21 mouse cellular contexts compared by ENCODE assay signal in genomic region chr12:39936331-39936730, GRCm38 (mm10).
DNase-seq lines count a peak whose midpoint lies in the region; ATAC-seq and TF ChIP-seq lines count a peak whose summit lies in the region.
"Had no signal": no experiment of that assay in that cellular context is flagged by ENCODE, and none has a peak within 500 bp of the region (broad histone marks: within the 10 kb centered on the region; RNA-seq: fewer than 3 reads in every experiment).

No protein-coding gene starts in this region.

- H3K36me3 ChIP-seq in heart, embryonic 11.5 days (ENCODE audit: control insufficient read depth, insufficient read depth, low read length): no peaks in the 10 kb centered on the region
- no peaks in the 10 kb centered on the region for H3K36me3 ChIP-seq in heart, postnatal 0 days (replicated peaks; ENCODE audit: control insufficient read depth, insufficient read depth, low read length)
- no peaks in the 10 kb centered on the region for H3K36me3 ChIP-seq in liver, embryonic 11.5 days (ENCODE audit: control insufficient read depth, insufficient read depth, low read length)
- H3K36me3 ChIP-seq: embryonic facial prominence, embryonic 12.5 days; limb, embryonic 13.5 days; lung, embryonic 15.5 days; midbrain, embryonic 12.5 days had no signal

- peaks cover 3% of the 10 kb centered on the region; the same call in 1 of the 2 replicates for H3K4me1 ChIP-seq in heart, embryonic 11.5 days (ENCODE audit: control insufficient read depth, insufficient read depth, low read length)
- no peaks in the 10 kb centered on the region for H3K4me1 ChIP-seq in heart, postnatal 0 days (ENCODE audit: control insufficient read depth, insufficient read depth)
- no peaks in the 10 kb centered on the region for H3K4me1 ChIP-seq in liver, embryonic 11.5 days (replicated peaks; ENCODE audit: control insufficient read depth, insufficient read depth, low read length)
- H3K4me1 ChIP-seq: embryonic facial prominence, embryonic 12.5 days; limb, embryonic 13.5 days; lung, embryonic 15.5 days had no signal

- ATAC-seq in heart, embryonic 11.5 days (replicated peaks; ENCODE audit: insufficient number of reproducible peaks, low FRiP score, low TSS enrichment): no peak
- ATAC-seq in heart, postnatal 0 days (ENCODE audit: insufficient read depth, low read depth): no peak
- ATAC-seq in liver, embryonic 11.5 days (replicated peaks; ENCODE audit: low FRiP score): no peak
- ATAC-seq: forebrain, embryonic 14.5 days; hindbrain, embryonic 16.5 days had no signal

- no peak for TF ChIP-seq POLR2A in brain, embryonic 14.5 days (IDR thresholded peaks at IDR 0.05; ENCODE audit: borderline replicate concordance, extremely low read depth, insufficient read depth, insufficient read length, poor library complexity, severe bottlenecking)

- no peak for DNase-seq in heart, adult 9 months (ENCODE audit: low spot score in 2 of 2)
- DNase-seq in layer of hippocampus, adult 2 months (ENCODE audit: low spot score in 2 of 2): no peak
- no peak for DNase-seq in layer of hippocampus, postnatal 36 days
- DNase-seq in brain, embryonic 14.5 days (ENCODE audit: low read depth): peak; percentile 51
- DNase-seq in heart, postnatal 0 days (ENCODE audit: low spot score): peak; percentile 13
- DNase-seq in cerebellum, adult 9-11 months: no peak
- DNase-seq in liver, embryonic 11.5 days (ENCODE audit: low spot score): no peak
- DNase-seq: cerebellum, adult 9-10 months; kidney, adult 8-10 months; kidney, postnatal 14 days; lung, postnatal 4 days; right cerebral cortex, postnatal 4 days had no signal

- no peak overlapping the region for H3K4me3 ChIP-seq in heart, embryonic 11.5 days (ENCODE audit: low read depth, low read length)
- peak overlapping the region; percentile 20 for H3K4me3 ChIP-seq in layer of hippocampus, adult 2 months
- no peak overlapping the region for H3K4me3 ChIP-seq in heart, postnatal 0 days (ENCODE audit: low read depth, low read length)
- no peak overlapping the region for H3K4me3 ChIP-seq in liver, embryonic 11.5 days (ENCODE audit: low read depth, low read length)
- H3K4me3 ChIP-seq: embryonic facial prominence, embryonic 12.5 days; limb, embryonic 13.5 days; lung, embryonic 15.5 days; midbrain, embryonic 12.5 days had no signal

- 0 out of 2 replicates have a peak overlapping the region, but pooled peaks have one; percentile 4 for H3K9ac ChIP-seq in heart, embryonic 11.5 days (ENCODE audit: low read depth, low read length)
- no peak overlapping the region for H3K9ac ChIP-seq in heart, postnatal 0 days (replicated peaks; ENCODE audit: low read depth, low read length)
- no peak overlapping the region for H3K9ac ChIP-seq in liver, embryonic 11.5 days (ENCODE audit: low read depth, low read length)
- H3K9ac ChIP-seq: embryonic facial prominence, embryonic 12.5 days; limb, embryonic 13.5 days; liver, embryonic 14.5 days; lung, embryonic 15.5 days; midbrain, embryonic 12.5 days had no signal

- 45% methylated on average over 11 of the region's 11 CpGs for WGBS in heart, embryonic 11.5 days (ENCODE audit: insufficient replicate concordance)
- 35% methylated on average over 11 of the region's 11 CpGs for WGBS in heart, postnatal 0 days
- WGBS in liver, embryonic 11.5 days: 83% methylated on average over 11 of the region's 11 CpGs

- no peaks in the 10 kb centered on the region; the same call in 1 of the 2 replicates for H3K27me3 ChIP-seq in heart, embryonic 11.5 days (ENCODE audit: control insufficient read depth, insufficient read depth, low read length)
- H3K27me3 ChIP-seq in heart, postnatal 0 days (ENCODE audit: control insufficient read depth, insufficient read depth, low read length): no peaks in the 10 kb centered on the region
- H3K27me3 ChIP-seq in liver, embryonic 11.5 days (replicated peaks; ENCODE audit: control insufficient read depth, insufficient read depth, low read length): no peaks in the 10 kb centered on the region
- H3K27me3 ChIP-seq: embryonic facial prominence, embryonic 12.5 days; limb, embryonic 13.5 days; lung, embryonic 15.5 days; midbrain, embryonic 12.5 days had no signal

- no peaks in the 10 kb centered on the region for H3K9me3 ChIP-seq in heart, embryonic 11.5 days (replicated peaks; ENCODE audit: control insufficient read depth, low read length)
- H3K9me3 ChIP-seq in heart, postnatal 0 days (replicated peaks; ENCODE audit: control insufficient read depth, low read length): no peaks in the 10 kb centered on the region
- no peaks in the 10 kb centered on the region for H3K9me3 ChIP-seq in liver, embryonic 11.5 days (ENCODE audit: control insufficient read depth, low read length)
- H3K9me3 ChIP-seq: embryonic facial prominence, embryonic 12.5 days; limb, embryonic 13.5 days; lung, embryonic 15.5 days; midbrain, embryonic 12.5 days had no signal

- H3K4me2 ChIP-seq in heart, embryonic 11.5 days: peak overlapping the region; percentile 14; the same call in 1 of the 2 replicates
- H3K4me2 ChIP-seq in heart, postnatal 0 days (ENCODE audit: low read depth, low read length): 0 out of 2 replicates have a peak overlapping the region, but pooled peaks have one; percentile 5
- no peak overlapping the region for H3K4me2 ChIP-seq in liver, embryonic 11.5 days
- H3K4me2 ChIP-seq: embryonic facial prominence, embryonic 12.5 days; limb, embryonic 13.5 days; lung, embryonic 15.5 days; midbrain, embryonic 12.5 days had no signal

- no peak for TF ChIP-seq CTCF in layer of hippocampus, adult 2 months (conservative IDR thresholded peaks at IDR 0.05)
- no peak for TF ChIP-seq CTCF in brain, embryonic 14.5 days (IDR thresholded peaks at IDR 0.05; ENCODE audit: borderline replicate concordance, extremely low read depth, insufficient read depth, insufficient read length)
- TF ChIP-seq CTCF in heart, postnatal 0 days (IDR thresholded peaks at IDR 0.05; ENCODE audit: low read depth): no peak

- TF ChIP-seq EP300 in heart, postnatal 0 days (IDR thresholded peaks at IDR 0.05; ENCODE audit: low read depth): no peak

- H3K27ac ChIP-seq in heart, embryonic 11.5 days (ENCODE audit: low read depth, low read length): no peak overlapping the region
- peak overlapping the region; percentile 25; the same call in 1 of the 2 replicates for H3K27ac ChIP-seq in layer of hippocampus, adult 2 months
- 0 out of 2 replicates have a peak overlapping the region, but pooled peaks have one; percentile 13 for H3K27ac ChIP-seq in heart, postnatal 0 days (ENCODE audit: low read depth)
- H3K27ac ChIP-seq in liver, embryonic 11.5 days (ENCODE audit: low read depth, low read length): no peak overlapping the region
- H3K27ac ChIP-seq: embryonic facial prominence, embryonic 12.5 days; limb, embryonic 13.5 days; liver, embryonic 14.5 days; lung, embryonic 15.5 days; midbrain, embryonic 12.5 days; stomach, postnatal 0 days had no signal

Comparison
In these comparisons a context has a peak if more than half of its experiments do, and no peak if none do; other contexts are left out.
1. H3K27ac ChIP-seq: peak in layer of hippocampus, adult 2 months (single experiment) and heart, postnatal 0 days (single experiment); none in heart, embryonic 11.5 days (single experiment) and liver, embryonic 11.5 days (single experiment).
2. DNase-seq: peak in brain, embryonic 14.5 days (single experiment) and heart, postnatal 0 days (single experiment); none in heart, adult 9 months (0 of 2), layer of hippocampus, adult 2 months (0 of 2), layer of hippocampus, postnatal 36 days (0 of 2), cerebellum, adult 9-11 months (single experiment) and liver, embryonic 11.5 days (single experiment).